Mouse (Mus musculus): ENCODE results near the gene Tmed8. TPM values are rescaled to one million over a fixed set of nuclear protein-coding genes. Genes with fewer than 3 reads are reported as not detected.

Gene Tmed8
- polyA plus RNA-seq, 1 experiment from 2014 or later, result 3.5 TPM

- DNase-seq, result peak; percentile 92
- H3K27ac ChIP-seq (ENCODE audit: low read depth), result peak within 1 kb of the TSS; percentile 96
- no peak for TF ChIP-seq CTCF (IDR thresholded peaks at IDR 0.05; ENCODE audit: low read depth)
- 0 out of 2 replicates have a peak, but pooled peaks cover 5% of the 10 kb centered on the region for H3K36me3 ChIP-seq (ENCODE audit: insufficient read depth)
- H3K4me1 ChIP-seq (ENCODE audit: insufficient read depth), result no peaks in the 10 kb centered on the region
- no peaks in the 10 kb centered on the region for H3K27me3 ChIP-seq (ENCODE audit: insufficient read depth, low read length)
- ATAC-seq (ENCODE audit: insufficient read depth), result peak; percentile 86
- peaks cover 8% of the 10 kb centered on the region for H3K9me3 ChIP-seq (ENCODE audit: low read depth, low read length)
- WGBS, result 0% methylated on average over 27 of the region's 27 CpGs
- H3K4me3 ChIP-seq (ENCODE audit: low read depth, low read length), result peak within 1 kb of the TSS; percentile 85
- peak within 1 kb of the TSS; percentile 70 for H3K9ac ChIP-seq
- H3K4me2 ChIP-seq, result peak within 1 kb of the TSS; percentile 77
Observed at GRCm38 (mm10) chr12:87146966-87147365, 53.3 kb downstream of the Tmed8 start, which contains the start of gene Gstz1. Gstz1 (plus strand) TSS chr12:87147165.

- TF ChIP-seq CTCF (IDR thresholded peaks at IDR 0.05; ENCODE audit: low read depth), result no peak
- ATAC-seq (ENCODE audit: insufficient read depth) (no peak), DNase-seq (no peak)
- Histone ChIP-seq H3K36me3 (ENCODE audit: insufficient read depth) (peaks cover 8% of the 10 kb centered on the region; the same call in 1 of the 2 replicates), H3K9me3 (ENCODE audit: low read depth, low read length) (no peaks in the 10 kb centered on the region), H3K9ac (no peak overlapping the region), H3K27me3 (ENCODE audit: insufficient read depth, low read length) (no peaks in the 10 kb centered on the region), H3K4me3 (ENCODE audit: low read depth, low read length) (no peak overlapping the region), H3K27ac (ENCODE audit: low read depth) (no peak overlapping the region), H3K4me2 (no peak overlapping the region), H3K4me1 (ENCODE audit: insufficient read depth) (no peaks in the 10 kb centered on the region)
- WGBS, result 79% methylated on average over 2 of the region's 2 CpGs
Observed at GRCm38 (mm10) chr12:87142156-87142555, 58.1 kb downstream of the Tmed8 start.

- Histone ChIP-seq H3K9me3 (ENCODE audit: low read depth, low read length) (no peaks in the 10 kb centered on the region), H3K4me3 (ENCODE audit: low read depth, low read length) (no peak overlapping the region), H3K27me3 (ENCODE audit: insufficient read depth, low read length) (no peaks in the 10 kb centered on the region), H3K9ac (no peak overlapping the region), H3K4me1 (ENCODE audit: insufficient read depth) (no peaks in the 10 kb centered on the region), H3K4me2 (no peak overlapping the region), H3K36me3 (ENCODE audit: insufficient read depth) (peaks cover 17% of the 10 kb centered on the region; the same call in 1 of the 2 replicates), H3K27ac (ENCODE audit: low read depth) (no peak overlapping the region)
- no peak for DNase-seq
- no peak for TF ChIP-seq CTCF (IDR thresholded peaks at IDR 0.05; ENCODE audit: low read depth)
- no peak for ATAC-seq (ENCODE audit: insufficient read depth)
- 70% methylated on average over 2 of the region's 2 CpGs for WGBS
Observed at GRCm38 (mm10) chr12:87138768-87139167, 61.5 kb downstream of the Tmed8 start.

GRCm38 (mm10) chr12:87138342-87138701 is 61.9 kb downstream of the Tmed8 start:
- H3K27ac ChIP-seq (ENCODE audit: low read depth), result no peak overlapping the region
- H3K4me2 ChIP-seq, result no peak overlapping the region
- no peaks in the 10 kb centered on the region for H3K4me1 ChIP-seq (ENCODE audit: insufficient read depth)
- no peak overlapping the region for H3K4me3 ChIP-seq (ENCODE audit: low read depth, low read length)
- peaks cover 17% of the 10 kb centered on the region; the same call in 1 of the 2 replicates for H3K36me3 ChIP-seq (ENCODE audit: insufficient read depth)
- no peak for TF ChIP-seq CTCF (IDR thresholded peaks at IDR 0.05; ENCODE audit: low read depth)
- WGBS, result 87% methylated on average over 2 of the region's 2 CpGs
- ATAC-seq (ENCODE audit: insufficient read depth) (no peak), DNase-seq (no peak)
- no peaks in the 10 kb centered on the region for H3K27me3 ChIP-seq (ENCODE audit: insufficient read depth, low read length)
- no peak overlapping the region for H3K9ac ChIP-seq
- no peaks in the 10 kb centered on the region for H3K9me3 ChIP-seq (ENCODE audit: low read depth, low read length)

GRCm38 (mm10) chr12:87137439-87138341 is 62.6 kb downstream of the Tmed8 start:
- H3K4me1 ChIP-seq (ENCODE audit: insufficient read depth), result no peaks in the 10 kb centered on the region
- DNase-seq, result no peak
- no peaks in the 10 kb centered on the region for H3K27me3 ChIP-seq (ENCODE audit: insufficient read depth, low read length)
- no peak for TF ChIP-seq CTCF (IDR thresholded peaks at IDR 0.05; ENCODE audit: low read depth)
- no peaks in the 10 kb centered on the region for H3K9me3 ChIP-seq (ENCODE audit: low read depth, low read length)
- no peak overlapping the region for H3K9ac ChIP-seq
- 86% methylated on average over 15 of the region's 15 CpGs for WGBS
- H3K36me3 ChIP-seq (ENCODE audit: insufficient read depth), result peaks cover 17% of the 10 kb centered on the region; the same call in 1 of the 2 replicates
- ATAC-seq (ENCODE audit: insufficient read depth), result no peak
- no peak overlapping the region for H3K4me2 ChIP-seq
- no peak overlapping the region for H3K4me3 ChIP-seq (ENCODE audit: low read depth, low read length)
- H3K27ac ChIP-seq (ENCODE audit: low read depth), result no peak overlapping the region

- WGBS, result 88% methylated on average over 9 of the region's 9 CpGs
- peaks cover 25% of the 10 kb centered on the region; the same call in 1 of the 2 replicates for H3K36me3 ChIP-seq (ENCODE audit: insufficient read depth)
- no peaks in the 10 kb centered on the region for H3K4me1 ChIP-seq (ENCODE audit: insufficient read depth)
- H3K9me3 ChIP-seq (ENCODE audit: low read depth, low read length), result no peaks in the 10 kb centered on the region
- TF ChIP-seq CTCF (IDR thresholded peaks at IDR 0.05; ENCODE audit: low read depth), result no peak
- no peak overlapping the region for H3K9ac ChIP-seq
- ATAC-seq (ENCODE audit: insufficient read depth) (no peak), DNase-seq (no peak)
- H3K27me3 ChIP-seq (ENCODE audit: insufficient read depth, low read length), result no peaks in the 10 kb centered on the region
- H3K4me2 ChIP-seq, result no peak overlapping the region
- H3K27ac ChIP-seq (ENCODE audit: low read depth), result no peak overlapping the region
- no peak overlapping the region for H3K4me3 ChIP-seq (ENCODE audit: low read depth, low read length)
Observed at GRCm38 (mm10) chr12:87132784-87133183, 67.5 kb downstream of the Tmed8 start.

GRCm38 (mm10) chr12:87132210-87132609 is 68.0 kb downstream of the Tmed8 start:
- H3K9me3 ChIP-seq (ENCODE audit: low read depth, low read length), result no peaks in the 10 kb centered on the region
- WGBS, result 81% methylated on average over 6 of the region's 6 CpGs
- no peak for ATAC-seq (ENCODE audit: insufficient read depth)
- no peak for TF ChIP-seq CTCF (IDR thresholded peaks at IDR 0.05; ENCODE audit: low read depth)
- H3K27ac ChIP-seq (ENCODE audit: low read depth), result no peak overlapping the region
- no peak overlapping the region for H3K4me3 ChIP-seq (ENCODE audit: low read depth, low read length)
- no peaks in the 10 kb centered on the region for H3K4me1 ChIP-seq (ENCODE audit: insufficient read depth)
- no peaks in the 10 kb centered on the region for H3K27me3 ChIP-seq (ENCODE audit: insufficient read depth, low read length)
- no peak overlapping the region for H3K4me2 ChIP-seq
- H3K9ac ChIP-seq, result no peak overlapping the region
- peaks cover 26% of the 10 kb centered on the region; the same call in 1 of the 2 replicates for H3K36me3 ChIP-seq (ENCODE audit: insufficient read depth)
- no peak for DNase-seq

Measured in lung, embryonic 14.5 days (tissue).